Mouse (Mus musculus): ENCODE results near the gene Cby1.
"Not testable (repeated sequence)": the region's sequence is repeated elsewhere in the genome, so short reads cannot be mapped to it uniquely, and the experiment has no call there.

The Cby1 gene

DNA sequence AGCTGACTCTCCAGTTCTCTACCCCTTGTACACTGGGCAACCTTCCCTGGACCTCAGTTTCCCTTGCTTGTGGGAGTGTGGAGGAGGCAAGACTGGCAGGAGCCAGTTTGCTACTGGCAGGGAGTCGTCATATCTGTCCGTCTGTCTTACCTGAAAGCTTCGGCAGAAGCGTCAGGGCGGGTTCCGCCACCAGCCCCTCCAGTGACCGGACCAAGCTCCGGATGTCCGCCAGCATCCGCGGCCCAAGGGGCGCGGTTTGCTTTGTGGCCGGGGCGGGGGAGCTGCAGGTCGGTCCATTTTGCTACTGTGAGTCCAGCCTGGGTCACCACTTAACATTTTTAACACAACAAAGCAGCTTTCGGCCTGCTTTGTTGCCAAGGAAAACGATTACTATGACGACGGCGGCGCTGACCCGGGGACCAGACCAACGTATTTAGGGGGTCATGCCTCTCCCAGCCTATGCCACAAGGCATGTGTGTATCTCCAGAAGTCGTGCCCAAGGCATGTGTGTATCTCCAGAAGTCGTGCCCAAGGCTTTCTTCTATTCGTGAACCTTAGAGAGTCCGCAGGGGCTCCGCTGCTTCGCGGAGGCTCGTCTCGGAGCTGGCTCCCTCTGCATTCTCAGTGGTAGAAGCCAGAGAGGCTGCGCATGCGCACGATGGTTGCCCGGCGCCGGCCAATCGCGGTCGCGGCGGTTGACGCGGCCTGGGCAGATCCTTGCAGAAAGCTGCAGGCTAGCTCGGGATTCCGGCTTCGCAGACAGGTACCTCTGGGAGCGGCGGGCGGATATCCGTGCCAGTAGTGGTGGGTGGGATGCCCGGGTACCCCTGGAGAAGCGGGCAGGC, at the start of gene Cby1, which contains the start of gene Fam227a:
Gene Cby1 (plus strand): TSS at position 669 of the 845 bp plus-strand sequence.
Gene Fam227a (minus strand): TSS at position 426 of the 845 bp plus-strand sequence.
- peak; percentile 95 to 98 for DNase-seq

DNA sequence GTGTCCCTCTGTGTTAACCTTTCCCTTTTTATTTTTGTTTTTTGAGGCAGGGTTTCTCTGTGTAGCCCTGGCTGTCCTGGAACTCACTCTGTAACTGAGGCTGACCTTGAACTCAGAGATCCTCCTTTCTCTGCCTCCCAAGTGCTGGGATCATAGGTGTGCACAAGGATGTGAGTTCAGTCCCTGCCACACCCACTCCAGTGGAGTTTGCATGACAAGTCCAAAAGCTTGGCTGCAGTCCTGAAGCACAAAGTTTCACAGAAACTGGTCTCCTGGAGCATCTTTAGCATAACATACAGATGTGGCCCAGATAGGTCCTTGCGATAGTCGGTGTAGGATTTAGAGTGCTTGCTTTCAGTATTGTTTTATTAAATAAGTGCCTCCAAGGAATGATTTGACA, 49.8 kb upstream of the Cby1 start:
- DNase-seq, result no peak

DNA sequence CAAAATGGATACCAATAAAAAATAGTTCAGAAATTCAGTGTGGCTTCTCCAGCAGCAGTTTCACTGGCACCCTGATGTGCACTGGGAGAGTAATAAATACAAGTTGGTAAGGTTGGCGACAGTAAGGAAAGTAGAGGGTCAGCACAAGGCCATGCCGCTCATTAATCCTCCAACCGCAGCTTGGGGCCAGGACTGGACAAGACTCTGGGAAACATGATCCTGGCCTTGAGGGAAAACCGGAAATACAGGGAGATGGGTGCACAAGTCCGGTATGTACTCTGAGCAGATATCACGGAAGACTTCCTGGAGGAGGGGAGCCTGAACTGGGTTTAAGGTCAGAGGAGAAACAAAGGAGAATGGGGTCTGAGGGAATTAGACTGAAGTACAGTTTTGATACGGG, 43.5 kb upstream of the Cby1 start:
- DNase-seq, result no peak

DNA sequence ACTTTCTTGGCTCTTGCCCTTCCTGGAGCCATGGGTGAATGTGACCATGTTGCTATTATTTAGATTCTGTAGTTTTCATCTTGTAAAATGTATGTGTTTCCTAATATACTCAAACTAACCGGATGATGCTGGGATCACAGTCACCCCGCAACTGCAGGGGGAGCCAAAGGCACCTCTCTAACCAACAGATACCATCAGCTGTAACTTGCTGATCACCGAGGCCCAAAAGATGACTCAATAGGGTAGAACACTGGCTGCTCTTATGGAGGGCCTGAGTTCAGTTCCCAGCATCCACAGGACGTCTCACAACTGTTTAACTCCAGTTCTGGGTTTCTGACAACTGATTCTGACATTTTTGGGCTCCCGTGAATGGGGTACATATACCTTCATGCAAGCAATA, 42.3 kb upstream of the Cby1 start:
- no peak for DNase-seq

DNA sequence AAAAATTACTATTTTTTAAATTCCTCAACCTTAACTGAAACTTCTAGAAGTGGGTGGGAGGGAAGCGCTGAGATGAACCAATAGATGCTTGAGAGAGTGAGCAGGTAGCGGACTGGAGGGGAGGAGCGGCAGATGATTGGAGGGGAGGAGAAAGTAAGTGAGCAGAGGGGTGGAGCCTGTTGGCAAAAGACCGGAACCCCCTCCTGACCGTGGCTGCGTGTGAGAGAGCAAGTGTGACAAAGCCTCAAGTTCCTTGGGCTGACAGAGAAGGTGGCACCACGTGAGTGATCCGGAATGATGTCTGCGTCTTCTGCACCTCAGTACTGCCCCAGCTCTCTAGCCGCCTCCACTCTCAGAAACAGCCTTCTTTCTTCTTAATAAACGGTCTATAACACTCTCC, 41.9 kb upstream of the Cby1 start:
- DNase-seq, result no peak

DNA sequence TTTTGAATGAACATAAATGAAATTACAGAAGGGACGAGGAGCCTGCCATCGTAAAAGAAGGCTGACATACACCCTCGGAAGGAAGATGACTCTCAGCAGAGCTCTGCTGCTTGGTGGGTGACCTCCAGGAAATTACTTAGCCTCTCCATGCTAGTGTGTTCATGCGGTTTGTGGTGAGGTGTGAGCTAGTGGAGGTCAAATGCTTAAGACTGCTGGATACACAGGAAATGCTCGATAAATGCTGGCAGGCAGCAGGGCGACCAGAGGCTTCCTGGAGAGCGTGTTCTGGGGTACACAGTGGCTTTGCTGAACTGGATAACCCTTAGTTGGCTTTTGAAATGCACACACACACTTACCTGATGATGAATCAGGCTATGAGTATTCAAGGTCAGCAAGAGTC, 40.5 kb upstream of the Cby1 start:
- DNase-seq, result no peak

DNA sequence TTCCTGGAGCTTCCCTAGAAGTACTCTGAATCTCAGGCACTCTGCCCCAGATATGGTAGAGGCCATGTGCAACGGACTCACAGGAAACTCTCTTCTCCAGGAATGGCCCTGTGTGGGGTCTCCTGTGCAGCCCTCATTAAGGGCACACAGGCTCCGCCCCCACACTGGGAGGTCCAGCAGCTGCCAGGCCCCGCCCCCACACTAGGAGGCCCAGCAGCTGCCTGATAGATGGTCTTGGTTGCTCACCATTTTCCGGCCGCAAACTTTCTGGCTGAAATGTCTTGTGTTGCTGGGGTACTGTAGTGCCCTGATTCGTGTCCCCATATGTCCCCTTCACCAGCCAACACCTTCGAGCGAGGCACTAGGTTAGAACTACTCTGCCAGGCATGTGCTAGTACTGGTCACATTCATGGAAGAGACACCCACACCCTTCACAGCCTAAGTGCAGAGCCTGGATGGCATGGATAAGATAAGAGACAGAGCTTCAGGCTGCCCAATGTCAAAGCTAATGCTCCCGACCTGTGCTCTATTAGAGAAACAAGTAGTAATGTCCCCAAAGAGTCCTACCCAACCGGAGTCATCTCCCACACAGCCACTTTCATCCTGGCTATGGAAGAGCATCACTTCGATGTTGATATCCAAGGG, 39.1 kb upstream of the Cby1 start:
- DNase-seq, result no peak

DNA sequence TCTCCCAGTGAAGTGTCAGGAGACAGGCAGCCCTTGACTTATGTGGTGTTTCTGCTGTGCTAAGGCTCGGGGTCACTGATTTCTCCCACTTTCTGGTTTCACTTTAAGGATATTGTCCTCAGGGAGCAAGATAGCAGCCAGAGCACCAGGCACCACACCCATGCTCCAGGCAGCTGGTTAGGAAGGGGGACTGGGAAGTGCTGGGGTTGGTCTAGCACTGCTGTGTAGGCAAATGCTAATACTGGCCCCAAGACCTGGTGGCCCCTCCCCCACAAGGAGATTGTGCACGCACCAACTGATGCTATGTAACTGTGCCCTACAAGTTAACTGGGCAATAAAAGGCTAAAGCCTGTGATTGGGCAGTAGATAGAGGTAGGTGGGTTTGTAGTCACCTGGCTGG, 28.5 kb upstream of the Cby1 start:
- DNase-seq, result no peak

DNA sequence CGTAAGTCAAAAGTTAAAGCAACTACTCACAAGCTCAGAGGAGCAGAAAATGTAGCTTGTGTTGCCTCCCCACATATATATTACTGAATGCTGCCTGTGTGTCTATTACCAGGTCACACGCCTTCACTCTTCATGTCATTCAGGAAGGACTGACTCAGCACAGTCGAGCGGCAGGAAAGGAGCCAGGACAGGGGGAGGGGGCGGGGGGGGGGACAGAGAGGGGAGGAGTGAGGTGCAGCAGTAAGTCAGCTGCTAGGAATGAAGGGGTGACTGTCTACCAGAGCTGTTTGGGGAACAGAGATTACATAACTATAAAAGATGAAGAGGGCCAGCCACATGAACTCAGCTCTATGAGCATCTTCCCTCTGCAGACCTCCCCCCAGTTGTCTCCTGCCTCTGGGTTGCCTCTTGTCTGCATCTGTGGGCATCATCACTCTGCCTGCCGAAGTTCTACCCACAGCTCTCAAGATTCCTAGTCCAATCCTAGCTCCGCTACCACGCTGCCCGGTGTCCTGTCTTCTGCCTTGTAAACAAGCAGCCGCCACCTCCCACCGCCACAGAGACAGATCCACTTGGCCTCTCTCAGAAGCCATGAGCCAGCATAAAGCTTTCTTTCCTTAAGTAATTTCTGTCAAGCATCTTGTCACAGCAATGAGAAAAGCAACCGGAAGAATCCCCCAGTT, 17.7 kb upstream of the Cby1 start:
- DNase-seq, result no peak

DNA sequence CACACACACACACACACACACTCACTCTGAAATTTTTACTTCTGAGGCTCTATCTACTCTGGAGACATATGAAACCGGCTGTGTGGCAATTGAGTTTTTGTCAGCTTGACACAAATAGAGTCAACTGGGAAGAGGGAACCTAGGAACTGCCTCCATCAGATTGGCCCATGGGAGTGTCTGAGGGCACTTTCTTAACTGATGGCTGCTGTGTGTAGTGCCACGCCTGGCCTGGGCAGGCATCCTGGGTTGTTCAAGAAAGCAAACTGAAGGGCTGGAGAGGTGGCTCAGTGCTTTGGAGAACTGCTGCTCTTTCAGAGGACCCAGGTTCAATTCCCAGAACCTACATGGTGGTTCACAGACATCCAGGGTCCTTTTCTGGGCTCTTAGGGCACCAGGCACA, 13.5 kb upstream of the Cby1 start:
- DNase-seq, result no peak

DNA sequence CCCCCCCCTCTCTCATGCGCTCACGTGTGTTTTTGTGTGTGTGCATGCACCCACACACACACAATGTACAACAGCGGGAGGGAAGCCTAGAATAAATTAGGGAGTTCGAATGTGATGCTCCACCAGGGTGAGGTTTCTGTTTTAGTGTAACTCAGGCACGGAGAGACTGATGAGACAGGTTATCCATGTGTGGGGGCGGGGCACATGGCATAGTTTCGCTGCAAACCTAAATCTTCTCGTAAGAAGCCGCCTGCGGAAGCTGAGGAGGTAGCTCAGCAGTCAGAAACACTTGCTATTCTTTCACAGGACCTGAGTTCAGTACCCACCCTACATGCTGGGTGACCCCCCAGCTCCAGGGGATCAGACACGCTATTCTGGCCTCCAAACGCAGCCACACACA, 10.9 kb upstream of the Cby1 start:
- no peak for DNase-seq

DNA sequence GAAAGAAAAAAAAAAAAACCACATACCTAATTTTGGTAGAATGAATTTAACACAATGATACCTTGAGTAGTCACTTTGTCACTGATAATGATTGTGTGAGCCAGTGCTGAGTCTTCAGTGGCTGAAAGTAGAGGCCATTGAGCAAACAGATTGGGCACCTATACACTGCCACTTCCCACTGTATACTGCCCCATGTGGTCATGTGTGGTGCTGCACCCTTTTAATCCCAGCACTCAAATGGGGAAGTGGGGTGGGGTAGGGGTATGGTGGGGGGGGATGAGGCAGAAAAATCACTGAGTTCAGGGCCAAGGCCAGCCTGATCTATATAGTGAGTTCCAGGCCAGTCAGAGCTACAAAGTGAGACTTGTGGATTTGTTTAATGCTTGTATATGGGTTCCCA, 8.4 kb upstream of the Cby1 start:
- no peak for DNase-seq

DNA sequence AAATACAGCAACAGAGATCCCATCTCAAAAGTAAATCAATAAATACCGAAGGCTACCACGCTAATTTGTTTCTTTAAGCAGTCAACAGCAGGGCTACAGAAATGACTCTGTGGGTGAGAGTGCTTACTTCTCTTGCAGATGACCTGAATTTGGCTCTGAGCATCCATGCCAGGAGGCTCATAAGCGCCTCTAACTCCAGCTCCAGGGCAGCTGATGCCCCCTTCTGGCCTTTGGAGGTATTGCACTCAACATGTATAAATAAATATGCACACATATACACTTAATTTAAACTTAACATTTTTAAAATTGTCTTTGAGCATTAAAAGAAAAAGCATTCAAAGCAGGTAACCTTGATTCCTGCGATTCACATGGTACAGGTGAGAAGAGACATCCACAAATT, 7.5 kb upstream of the Cby1 start:
- DNase-seq, result no peak

DNA sequence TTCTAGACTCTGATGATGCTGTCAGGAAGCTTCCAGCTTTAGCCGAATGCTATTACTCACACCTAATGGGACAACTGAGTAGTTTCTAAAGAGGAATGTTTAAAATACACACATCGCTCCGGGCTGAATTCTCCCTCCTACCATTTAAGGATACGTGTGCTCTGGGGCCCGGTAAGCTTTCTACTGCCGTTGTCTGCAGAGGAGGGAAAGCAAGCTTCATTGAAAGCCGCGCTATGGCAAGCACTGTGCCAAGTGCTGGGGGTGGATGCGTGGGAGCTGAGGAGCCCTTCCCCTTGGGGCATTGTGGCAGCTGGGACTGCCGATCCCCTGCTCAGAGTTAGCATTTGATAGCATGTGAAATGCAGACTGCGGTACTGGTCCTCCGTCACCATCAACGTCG, 2.5 kb upstream of the Cby1 start:
- no peak for DNase-seq

DNA sequence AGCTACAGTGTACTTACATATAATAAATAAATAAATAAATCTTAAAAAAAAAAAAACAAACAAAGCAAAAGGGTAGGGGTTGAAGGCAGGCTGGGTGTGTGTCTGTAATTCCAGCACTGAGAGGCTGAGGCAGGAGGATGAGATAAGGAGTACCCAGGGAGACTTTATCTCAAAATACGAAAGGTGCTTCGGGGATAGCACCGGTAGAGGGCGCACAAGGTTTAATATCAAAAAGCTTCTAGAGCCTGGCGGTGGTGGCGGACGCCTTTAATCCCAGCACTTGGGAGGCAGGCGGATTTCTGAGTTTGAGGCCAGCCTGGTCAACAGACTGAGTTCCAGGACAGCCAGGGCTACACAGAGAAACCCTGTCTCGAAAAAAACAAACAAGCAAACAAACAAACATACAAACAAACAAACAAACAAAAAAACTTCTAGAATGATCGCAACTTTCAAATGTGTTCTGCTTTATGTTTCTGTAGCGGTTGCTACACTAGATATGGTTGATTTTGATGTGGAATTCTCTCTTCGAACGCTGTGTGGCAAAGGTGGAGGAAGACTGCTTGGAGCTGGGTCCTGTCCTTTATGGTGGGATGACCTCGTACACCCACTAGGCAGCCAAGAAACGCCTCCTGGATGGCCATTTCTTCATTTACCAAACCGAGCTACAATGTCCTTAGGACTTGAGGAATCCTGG, 1.0 kb upstream of the Cby1 start:
- peak; percentile 90 to 92 for DNase-seq

DNA sequence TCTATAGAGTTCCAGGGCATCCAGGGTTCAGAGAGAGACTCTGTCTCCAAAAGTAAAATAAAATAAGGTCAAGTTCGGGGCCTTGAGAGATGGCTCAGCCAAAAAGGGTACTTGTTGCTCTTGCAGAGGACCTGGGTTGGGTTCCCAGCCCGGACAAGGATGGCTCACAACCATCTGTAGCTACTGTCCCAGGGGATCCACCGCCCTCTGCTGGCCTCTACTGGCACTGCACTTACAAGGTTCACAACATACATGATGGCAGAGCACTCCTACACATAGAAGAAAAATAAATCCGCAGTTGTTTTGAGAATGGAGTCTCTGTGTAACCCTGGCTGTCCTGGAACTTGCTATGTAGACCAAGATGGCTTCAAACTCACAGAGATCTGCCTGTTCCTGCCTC, 2.9 kb downstream of the Cby1 start:
- DNase-seq, result peak; percentile 32 to 45

DNA sequence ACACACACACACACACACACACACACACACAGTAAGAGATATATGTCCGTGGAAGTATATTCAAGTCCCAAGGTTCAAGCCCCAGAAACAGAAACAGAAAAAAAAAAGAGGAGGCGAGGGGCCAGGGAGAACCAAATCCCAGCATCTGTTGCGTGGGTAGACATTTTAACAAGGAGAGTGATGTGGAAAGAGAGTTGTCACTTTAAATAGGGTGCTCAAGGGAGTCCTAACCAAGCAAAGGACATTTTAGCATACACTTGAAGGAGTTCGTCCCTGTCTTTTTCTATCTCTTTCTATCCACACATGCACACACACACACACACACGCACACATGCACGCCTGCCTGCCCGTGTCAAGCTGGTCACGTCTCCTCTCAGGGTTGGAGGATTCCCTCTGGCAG, 5.7 kb downstream of the Cby1 start:
- no peak for DNase-seq

DNA sequence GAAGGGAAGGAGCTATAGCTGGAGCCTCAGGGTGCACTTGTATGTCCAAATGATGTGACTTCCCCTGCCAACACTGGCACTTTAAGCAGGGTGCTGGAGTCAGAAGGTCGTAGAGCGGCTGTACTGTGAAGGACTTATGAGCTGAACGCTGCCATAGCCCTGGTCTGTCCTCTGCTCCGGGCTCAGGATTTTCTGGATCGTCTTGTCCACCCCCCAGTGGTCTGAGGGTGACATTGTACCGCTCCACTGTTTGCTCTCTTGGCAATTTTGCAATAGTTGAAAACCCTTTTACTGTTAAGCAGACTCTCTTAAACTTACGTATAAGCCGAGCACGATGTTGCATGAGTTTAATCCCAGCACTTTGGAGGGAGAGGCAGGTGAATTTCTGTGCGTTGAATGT, 10.2 kb downstream of the Cby1 start:
- no peak for DNase-seq

DNA sequence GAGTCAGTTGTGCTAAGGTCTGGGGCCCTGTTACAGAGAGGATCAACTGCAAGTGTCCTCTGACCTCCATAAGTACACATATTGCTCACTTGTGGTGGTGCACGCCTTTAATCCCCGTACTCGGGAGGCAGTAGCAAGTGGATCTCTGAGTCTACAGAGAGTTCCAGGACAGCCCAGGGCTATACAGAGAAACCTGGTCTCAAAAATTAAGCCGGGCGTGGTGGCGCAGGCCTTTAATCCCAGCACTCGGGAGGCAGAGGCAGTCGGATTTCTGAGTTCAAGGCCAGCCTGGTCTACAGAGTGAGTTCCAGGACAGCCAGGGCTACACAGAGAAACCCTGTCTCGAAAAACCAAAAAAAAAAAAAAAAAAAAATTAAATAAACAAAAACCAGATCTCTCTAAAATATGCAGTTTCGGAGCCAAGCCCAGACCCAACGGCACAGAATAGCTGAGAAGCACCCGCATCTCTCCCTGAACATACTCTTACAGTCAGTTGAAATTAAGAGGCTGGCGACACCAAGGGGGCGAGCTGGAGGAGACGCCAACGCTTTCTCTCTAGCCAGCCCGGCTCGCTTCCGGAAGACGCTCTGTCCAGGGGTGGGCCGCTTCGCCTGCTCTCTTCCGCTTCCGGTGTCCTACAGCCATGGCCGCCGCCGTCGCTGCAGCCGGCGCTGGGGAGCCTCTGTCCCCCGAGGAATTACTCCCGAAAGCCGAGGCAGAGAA, 11.4 kb downstream of the Cby1 start, which contains the start of gene Tomm22:
Gene Tomm22 (plus strand): TSS at position 613 of the 723 bp plus-strand sequence.
- peak; percentile 89 to 92 for DNase-seq

DNA sequence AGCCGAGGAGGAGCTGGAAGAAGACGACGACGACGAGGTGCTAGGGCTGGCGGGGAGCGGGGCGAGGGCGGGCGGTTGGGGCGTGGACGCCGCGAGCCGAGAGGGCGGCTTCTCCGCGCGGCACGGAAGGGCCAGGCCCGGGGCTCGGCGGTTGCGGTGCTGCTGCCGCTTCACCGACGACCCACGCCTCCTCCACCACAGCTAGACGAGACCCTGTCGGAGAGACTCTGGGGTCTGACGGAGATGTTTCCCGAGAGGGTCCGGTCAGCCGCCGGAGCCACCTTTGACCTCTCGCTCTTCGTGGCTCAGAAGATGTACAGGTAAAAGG, 11.9 kb downstream of the Cby1 start:
- no peak for DNase-seq

DNA sequence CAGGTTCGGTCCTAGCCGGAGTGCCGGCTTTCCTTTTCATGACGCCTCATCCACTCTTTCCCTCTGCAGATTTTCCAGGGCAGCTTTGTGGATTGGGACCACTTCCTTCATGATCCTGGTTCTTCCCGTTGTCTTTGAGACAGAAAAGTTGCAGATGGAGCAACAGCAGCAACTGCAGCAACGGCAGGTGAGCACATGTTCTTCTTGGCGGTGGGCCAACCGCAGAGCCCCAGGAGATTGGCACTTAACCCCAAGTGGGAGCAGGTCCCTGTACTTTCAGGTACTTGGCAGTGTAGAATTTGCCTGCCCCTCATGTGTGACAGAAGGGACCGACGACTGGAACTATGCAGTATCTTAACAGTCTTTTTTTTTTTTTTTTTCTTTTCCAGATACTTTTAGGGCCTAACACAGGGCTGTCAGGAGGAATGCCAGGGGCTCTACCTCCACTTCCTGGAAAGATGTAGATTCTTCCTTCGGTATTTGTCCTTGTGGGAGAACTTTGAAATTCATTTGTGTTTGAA, 12.9 kb downstream of the Cby1 start:
- not testable (repeated sequence) for DNase-seq

DNA sequence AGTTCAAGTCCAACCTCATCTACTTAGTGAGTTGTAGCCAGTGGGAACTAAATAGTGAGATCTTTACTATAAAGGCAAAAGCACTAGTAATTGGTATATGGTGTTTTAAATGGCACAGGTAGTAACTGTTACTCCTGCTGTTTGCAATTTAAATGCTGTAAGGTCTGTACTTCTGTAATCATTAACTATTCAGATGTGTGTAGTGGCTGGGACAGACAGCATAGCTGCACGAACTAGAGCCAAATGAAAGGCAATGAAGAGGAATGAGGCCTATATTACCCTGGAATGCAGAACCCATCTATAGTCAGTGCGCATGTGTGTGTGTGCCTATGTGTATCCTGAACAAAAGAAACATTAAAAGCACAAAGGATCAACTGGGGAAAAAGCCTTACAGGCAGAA, 18.9 kb downstream of the Cby1 start:
- no peak for DNase-seq

All from cerebellum, adult 18-20 months (tissue).